Mouse (Mus musculus) lung, postnatal 36 days (tissue): ENCODE measurements at regions not wholly inside any gene's neighbourhood (a gene's known extent, or its start where the extent isn't known, plus 50 kb on each side); places are given as distances from the start of the nearest gene placed in this dataset.

Experiments used
- DNase-seq: peaks from one replicate; pipeline ENCODE4 v3.0.0; 2022; ENCODE audit warnings: mixed read lengths

GRCm38 (mm10) chr15:13287878-13288277 lies 114.4 kb upstream of the Cdh6 start:
- no peak for DNase-seq

- peak; percentile 0 for DNase-seq
These were observed 111.9 kb upstream of the Cdh6 start for GRCm38 (mm10) chr15:13285355-13285754.

DNA sequence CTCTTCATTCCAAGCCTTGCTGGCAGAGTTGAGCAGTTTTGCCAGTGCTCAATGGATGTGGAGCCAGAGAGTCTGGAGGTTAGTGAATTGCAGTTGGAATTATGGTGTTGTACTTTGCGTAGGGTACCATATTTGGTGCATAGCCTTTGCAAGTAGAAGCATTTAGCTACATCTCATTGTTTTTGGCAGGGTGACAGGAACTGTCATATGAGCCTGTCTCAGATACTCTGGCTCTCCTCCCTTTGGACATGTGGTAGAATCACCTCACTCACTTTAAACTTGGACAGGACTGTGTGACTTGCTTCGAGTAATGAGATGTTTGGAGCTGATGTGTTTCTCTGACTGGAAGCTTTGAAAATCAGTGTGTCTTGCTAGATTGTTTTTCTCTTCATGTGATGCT lies 110.7 kb upstream of the Cdh6 start:
- no peak for DNase-seq

DNA sequence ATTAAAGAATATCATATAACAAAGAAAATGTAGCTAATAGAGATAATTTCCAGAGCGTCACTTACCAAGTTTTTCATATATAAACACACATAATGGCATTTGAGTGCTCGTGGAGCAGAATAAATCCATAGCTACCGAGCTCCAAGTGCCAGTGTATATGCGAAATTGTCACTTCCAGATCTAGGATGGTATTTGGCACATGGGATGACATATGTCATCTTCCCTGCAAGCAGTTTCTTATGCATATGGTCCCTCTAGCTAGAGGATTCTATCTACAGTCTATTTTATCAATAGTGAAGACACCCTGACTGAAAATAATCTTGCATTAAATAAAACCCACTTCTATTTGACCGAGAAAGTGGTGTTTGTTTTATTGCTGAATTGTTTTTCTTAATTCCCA lies 109.6 kb upstream of the Cdh6 start:
- no peak for DNase-seq

DNA sequence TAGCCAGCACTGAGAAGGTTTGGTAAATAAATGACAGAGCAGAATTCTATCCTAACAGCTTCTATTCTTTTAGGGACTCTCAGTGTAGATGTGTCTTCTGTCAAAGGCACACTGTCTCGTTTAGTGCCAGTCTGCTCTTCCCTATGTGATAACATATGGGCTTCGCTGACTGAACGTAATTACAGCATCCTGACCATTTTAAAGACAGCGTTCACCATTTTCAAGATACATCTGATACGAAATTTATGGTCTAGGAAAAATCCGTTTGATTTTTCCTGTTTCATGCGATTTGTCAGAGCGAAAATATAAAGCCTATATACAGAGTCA lies 103.4 kb upstream of the Cdh6 start:
- DNase-seq = no peak

GRCm38 (mm10) chr15:13276225-13276908 lies 102.9 kb upstream of the Cdh6 start:
- DNase-seq = no peak

- no peak for DNase-seq
These were observed 101.9 kb upstream of the Cdh6 start for GRCm38 (mm10) chr15:13275326-13275725.

- DNase-seq = no peak
These were observed 101.0 kb upstream of the Cdh6 start for GRCm38 (mm10) chr15:13274366-13275067.

GRCm38 (mm10) chr15:13246053-13246696 lies 72.7 kb upstream of the Cdh6 start:
- DNase-seq = no peak

DNA sequence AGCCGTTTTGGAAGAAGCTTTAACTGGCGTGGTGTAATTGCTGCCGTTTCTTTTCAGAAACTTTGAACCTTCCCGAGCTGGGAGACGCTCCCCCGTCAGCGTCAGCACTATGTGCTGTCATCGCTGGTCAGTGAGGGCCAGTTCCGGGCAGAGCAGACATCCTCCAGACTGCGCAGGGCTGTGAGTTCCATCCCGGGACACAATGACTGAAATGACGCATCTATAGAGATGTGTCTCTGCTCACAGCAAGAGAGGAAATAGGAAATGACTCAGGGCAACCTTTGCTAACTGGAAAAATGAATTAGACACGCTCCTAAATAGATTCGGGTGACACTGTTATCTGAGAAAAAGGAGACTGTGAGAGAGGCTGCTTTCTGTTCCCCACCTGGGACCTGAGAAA lies 70.8 kb upstream of the Cdh6 start:
- DNase-seq = no peak

DNA sequence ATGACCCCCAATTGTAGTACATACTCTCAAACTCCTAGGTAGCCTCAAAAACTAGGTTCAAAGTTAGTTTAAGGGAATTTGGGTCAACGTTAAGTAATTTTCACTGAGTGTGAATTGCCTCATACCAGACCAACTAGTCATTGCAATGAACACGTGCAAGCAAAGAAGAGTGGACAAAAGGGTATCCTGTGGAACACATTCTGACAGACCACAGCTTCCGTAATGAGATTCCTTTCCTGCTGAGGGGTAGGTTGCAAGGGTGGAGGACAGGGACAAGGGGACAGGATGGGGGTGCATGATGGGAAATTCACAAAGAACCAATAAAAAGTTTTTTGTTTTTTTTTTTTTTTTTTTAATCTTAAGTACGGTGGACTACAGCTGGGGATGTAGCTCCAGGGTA lies 70.1 kb upstream of the Cdh6 start:
- no peak for DNase-seq

DNA sequence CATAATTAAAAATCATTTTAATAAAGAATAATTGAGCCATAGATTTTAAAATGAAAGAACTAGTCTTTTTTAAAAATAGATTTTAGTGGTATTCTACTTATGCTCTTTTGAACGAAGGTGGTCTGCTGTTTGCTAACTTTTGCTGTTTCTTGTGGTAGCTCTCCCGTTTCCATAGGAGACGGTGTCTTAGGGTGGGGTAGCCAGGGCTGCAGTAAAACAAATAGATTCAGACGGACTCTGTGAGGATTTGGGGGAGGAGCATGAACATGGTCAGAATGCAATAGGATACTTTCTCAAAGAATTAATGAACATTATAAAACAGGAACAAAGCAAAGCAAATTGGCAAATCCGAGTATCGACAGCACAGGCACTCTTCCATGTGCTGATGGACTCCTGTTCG lies 67.5 kb upstream of the Cdh6 start:
- no peak for DNase-seq

- DNase-seq = no peak
These were observed 63.5 kb upstream of the Cdh6 start for GRCm38 (mm10) chr15:13236869-13237507.

- no peak for DNase-seq
These were observed 59.2 kb upstream of the Cdh6 start for GRCm38 (mm10) chr15:13232567-13233259.

DNA sequence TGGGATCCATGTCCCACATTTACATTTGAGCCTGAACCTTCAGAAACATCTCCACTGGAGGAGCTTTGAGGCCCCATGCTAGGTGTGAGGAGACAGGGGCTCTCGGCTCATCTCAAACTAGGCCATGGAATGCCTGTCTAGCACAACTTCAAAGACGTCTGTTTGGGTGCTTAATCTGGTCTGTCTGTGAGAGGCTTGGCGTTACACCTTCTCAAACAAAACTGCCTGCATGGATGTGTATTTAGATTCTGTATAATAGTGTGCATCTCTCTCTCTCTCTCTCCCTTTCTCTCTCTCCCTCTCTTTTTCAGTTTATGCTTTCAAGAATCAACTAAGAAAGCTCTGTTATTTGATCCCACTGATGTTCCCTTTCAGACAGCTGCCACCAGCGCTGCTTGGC lies 58.1 kb upstream of the Cdh6 start:
- no peak for DNase-seq

GRCm38 (mm10) chr15:13228125-13228524 lies 54.6 kb upstream of the Cdh6 start:
- DNase-seq = no peak
